Mouse (Mus musculus): ENCODE measurements around the gene Pfas. TPM values are rescaled to one million over a fixed set of nuclear protein-coding genes. Genes with fewer than 3 reads are reported as not detected.
"Not testable (repeated sequence)": the region's sequence is repeated elsewhere in the genome, so short reads cannot be mapped to it uniquely, and the experiment has no call there.

Gene Pfas
- total and polyA plus RNA-seq, 3 experiments = 63.5 to 149 (median 130) TPM

- peak; percentile 80 for TF ChIP-seq SIN3A (IDR thresholded peaks at IDR 0.05; ENCODE audit: low read length)
- TF ChIP-seq POLR2A (IDR thresholded peaks at IDR 0.05; ENCODE audit: control insufficient read depth in 1 of 2, insufficient read depth in 1 of 2, low read depth in 1 of 2, low read length in 2 of 2, poor library complexity in 1 of 2) = peak; percentile 62 to 91; a peak in 3 of 4 replicates
- TF ChIP-seq MYB (IDR thresholded peaks at IDR 0.05; ENCODE audit: low read depth, low read length) = no peak
- no peak for TF ChIP-seq GABPA (IDR thresholded peaks at IDR 0.05; ENCODE audit: low read depth, low read length)
- peak; percentile 95 for TF ChIP-seq ELF1 (IDR thresholded peaks at IDR 0.05; ENCODE audit: low read depth, low read length)
Measured at GRCm38 (mm10) chr11:68939451-68940304, 68.6 kb downstream of the Pfas start (continued).

GRCm38 (mm10) chr11:68936951-68937350 is 71.3 kb downstream of the Pfas start:
- not testable (repeated sequence) for DNase-seq (ENCODE audit: low read depth, low spot score); H3K36me3 ChIP-seq (ENCODE audit: control insufficient read depth in 1 of 2, insufficient read depth in 2 of 2, low read length in 2 of 2); H3K9ac ChIP-seq (ENCODE audit: control insufficient read depth, low read depth, low read length, poor library complexity, severe bottlenecking); H3K27ac ChIP-seq (ENCODE audit: control insufficient read depth, low read depth, low read length); H3K79me2 ChIP-seq (ENCODE audit: control insufficient read depth, insufficient read depth, low read length, poor library complexity); H3K9me3 ChIP-seq (replicated peaks; ENCODE audit: insufficient read depth, low read length); H3K4me3 ChIP-seq (ENCODE audit: control insufficient read depth in 1 of 2, insufficient read depth in 1 of 2, low read depth in 2 of 2, low read length in 2 of 2); H3K27me3 ChIP-seq (ENCODE audit: control insufficient read depth in 1 of 2, insufficient read depth in 2 of 2, low read length in 2 of 2)
- TF ChIP-seq TBP (IDR thresholded peaks at IDR 0.05; ENCODE audit: low read depth, low read length) = peak; percentile 70
- H3K4me1 ChIP-seq (ENCODE audit: control insufficient read depth in 1 of 2, insufficient read depth in 2 of 2, low read length in 2 of 2) = peaks cover 0 to 11% of the 10 kb centered on the region in 2 experiments; a peak in 1 of 4 replicates

Other genes starting within 250 kb of the Pfas start
- gene Ndel1, start 136.6 kb downstream of the Pfas start, total RNA-seq (2012; rRNA removed) = 59.6 and 70.7 TPM in 2 replicates
- 10 to 100 TPM; 55.0 to 61.2 TPM for gene Ndel1, start 136.6 kb downstream of the Pfas start, polyA plus RNA-seq (2012; ENCODE audit: insufficient read depth in 1 of 2, insufficient read length in 2 of 2, low read depth in 1 of 2, low replicate concordance in 2 of 2, missing spikeins in 1 of 2)
- 0.23 TPM in 2 replicates for gene Rnf222, start 119.9 kb downstream of the Pfas start, total RNA-seq (2012; rRNA removed)
- under 1 TPM in 1 of 2 experiments, not detected in 1; 0.28 TPM for gene Rnf222, start 119.9 kb downstream of the Pfas start, polyA plus RNA-seq (2012; ENCODE audit: insufficient read depth in 1 of 2, insufficient read length in 2 of 2, low read depth in 1 of 2, low replicate concordance in 2 of 2, missing spikeins in 1 of 2)
- 5,179 and 5,512 TPM in 2 replicates for gene Rpl26, start 106.9 kb downstream of the Pfas start, total RNA-seq (2012; rRNA removed)
- gene Rpl26, start 106.9 kb downstream of the Pfas start, polyA plus RNA-seq (2012; ENCODE audit: insufficient read depth in 1 of 2, insufficient read length in 2 of 2, low read depth in 1 of 2, low replicate concordance in 2 of 2, missing spikeins in 1 of 2) = 1,000 to 10,000 TPM in 1 of 2 experiments, not detected in 1; 3,167 TPM
- not detected in 2 replicates for gene Odf4, start 81.4 kb downstream of the Pfas start, total RNA-seq (2012; rRNA removed)
- not detected for gene Odf4, start 81.4 kb downstream of the Pfas start, polyA plus RNA-seq (2012; ENCODE audit: insufficient read depth in 1 of 2, insufficient read length in 2 of 2, low read depth in 1 of 2, low replicate concordance in 2 of 2, missing spikeins in 1 of 2)
- 0.23 TPM in 1 of 2 replicates, not detected in the other for gene Arhgef15, start 51.0 kb downstream of the Pfas start, total RNA-seq (2012; rRNA removed)
- gene Arhgef15, start 51.0 kb downstream of the Pfas start, polyA plus RNA-seq (2012; ENCODE audit: insufficient read depth in 1 of 2, insufficient read length in 2 of 2, low read depth in 1 of 2, low replicate concordance in 2 of 2, missing spikeins in 1 of 2) = under 1 TPM in 1 of 2 experiments, not detected in 1; 0.74 TPM
- 3.3 and 4.9 TPM in 2 replicates for gene Slc25a35, start 40.3 kb downstream of the Pfas start, total RNA-seq (2012; rRNA removed)
- 1 to 10 TPM in 1 of 2 experiments, not detected in 1; 3.3 TPM for gene Slc25a35, start 40.3 kb downstream of the Pfas start, polyA plus RNA-seq (2012; ENCODE audit: insufficient read depth in 1 of 2, insufficient read length in 2 of 2, low read depth in 1 of 2, low replicate concordance in 2 of 2, missing spikeins in 1 of 2)
- gene Rangrf, start 33.3 kb downstream of the Pfas start, total RNA-seq (2012; rRNA removed) = 182 and 207 TPM in 2 replicates
- 100 to 1,000 TPM in 1 of 2 experiments, not detected in 1; 159 TPM for gene Rangrf, start 33.3 kb downstream of the Pfas start, polyA plus RNA-seq (2012; ENCODE audit: insufficient read depth in 1 of 2, insufficient read length in 2 of 2, low read depth in 1 of 2, low replicate concordance in 2 of 2, missing spikeins in 1 of 2)
- gene Ctc1, start 7.5 kb upstream of the Pfas start, total RNA-seq (2012; rRNA removed) = 16.0 and 19.5 TPM in 2 replicates
- 10 to 100 TPM in 1 of 2 experiments, not detected in 1; 59.1 TPM for gene Ctc1, start 7.5 kb upstream of the Pfas start, polyA plus RNA-seq (2012; ENCODE audit: insufficient read depth in 1 of 2, insufficient read length in 2 of 2, low read depth in 1 of 2, low replicate concordance in 2 of 2, missing spikeins in 1 of 2)
- gene Aurkb, start 37.2 kb upstream of the Pfas start, total RNA-seq (2012; rRNA removed) = 120 and 124 TPM in 2 replicates
- 100 to 1,000 TPM; 159 to 170 TPM for gene Aurkb, start 37.2 kb upstream of the Pfas start, polyA plus RNA-seq (2012; ENCODE audit: insufficient read depth in 1 of 2, insufficient read length in 2 of 2, low read depth in 1 of 2, low replicate concordance in 2 of 2, missing spikeins in 1 of 2)
- 9.2 and 10.2 TPM in 2 replicates for gene Borcs6, start 51.3 kb upstream of the Pfas start, total RNA-seq (2012; rRNA removed)
- 1 to 10 TPM in 1 of 2 experiments, not detected in 1; 9.3 TPM for gene Borcs6, start 51.3 kb upstream of the Pfas start, polyA plus RNA-seq (2012; ENCODE audit: insufficient read depth in 1 of 2, insufficient read length in 2 of 2, low read depth in 1 of 2, low replicate concordance in 2 of 2, missing spikeins in 1 of 2)
- 44.8 and 47.0 TPM in 2 replicates for gene Tmem107, start 62.3 kb upstream of the Pfas start, total RNA-seq (2012; rRNA removed)
- 10 to 100 TPM in 1 of 2 experiments, not detected in 1; 79.5 TPM for gene Tmem107, start 62.3 kb upstream of the Pfas start, polyA plus RNA-seq (2012; ENCODE audit: insufficient read depth in 1 of 2, insufficient read length in 2 of 2, low read depth in 1 of 2, low replicate concordance in 2 of 2, missing spikeins in 1 of 2)
- gene Vamp2, start 80.0 kb upstream of the Pfas start, total RNA-seq (2012; rRNA removed) = 3.3 and 4.2 TPM in 2 replicates
- gene Vamp2, start 80.0 kb upstream of the Pfas start, polyA plus RNA-seq (2012; ENCODE audit: insufficient read depth in 1 of 2, insufficient read length in 2 of 2, low read depth in 1 of 2, low replicate concordance in 2 of 2, missing spikeins in 1 of 2) = 10 to 100 TPM in 1 of 2 experiments, not detected in 1; 28.9 TPM
- gene Per1, start 86.8 kb upstream of the Pfas start, total RNA-seq (2012; rRNA removed) = 4.5 and 5.6 TPM in 2 replicates
- 10 to 100 TPM in 1 of 2 experiments, not detected in 1; 34.9 TPM for gene Per1, start 86.8 kb upstream of the Pfas start, polyA plus RNA-seq (2012; ENCODE audit: insufficient read depth in 1 of 2, insufficient read length in 2 of 2, low read depth in 1 of 2, low replicate concordance in 2 of 2, missing spikeins in 1 of 2)
- 0.08 TPM in 1 of 2 replicates, not detected in the other for gene Hes7, start 111.9 kb upstream of the Pfas start, total RNA-seq (2012; rRNA removed)
- gene Hes7, start 111.9 kb upstream of the Pfas start, polyA plus RNA-seq (2012; ENCODE audit: insufficient read depth in 1 of 2, insufficient read length in 2 of 2, low read depth in 1 of 2, low replicate concordance in 2 of 2, missing spikeins in 1 of 2) = 1 to 10 TPM in 1 of 2 experiments, not detected in 1; 1.4 TPM
- 0.08 TPM in 1 of 2 replicates, not detected in the other for gene 9130213A22Rik, start 114.1 kb upstream of the Pfas start, total RNA-seq (2012; rRNA removed)
- under 1 TPM in 1 of 2 experiments, not detected in 1; 0.26 TPM for gene 9130213A22Rik, start 114.1 kb upstream of the Pfas start, polyA plus RNA-seq (2012; ENCODE audit: insufficient read depth in 1 of 2, insufficient read length in 2 of 2, low read depth in 1 of 2, low replicate concordance in 2 of 2, missing spikeins in 1 of 2)
- gene Aloxe3, start 117.4 kb upstream of the Pfas start, total RNA-seq (2012; rRNA removed) = not detected in 2 replicates
- under 1 TPM in 1 of 2 experiments, not detected in 1; 0.13 TPM for gene Aloxe3, start 117.4 kb upstream of the Pfas start, polyA plus RNA-seq (2012; ENCODE audit: insufficient read depth in 1 of 2, insufficient read length in 2 of 2, low read depth in 1 of 2, low replicate concordance in 2 of 2, missing spikeins in 1 of 2)
- gene Alox12b, start 148.5 kb upstream of the Pfas start, total RNA-seq (2012; rRNA removed) = not detected in 2 replicates
- gene Alox12b, start 148.5 kb upstream of the Pfas start, polyA plus RNA-seq (2012; ENCODE audit: insufficient read depth in 1 of 2, insufficient read length in 2 of 2, low read depth in 1 of 2, low replicate concordance in 2 of 2, missing spikeins in 1 of 2) = not detected
- 0.31 and 0.56 TPM in 2 replicates for gene Alox8, start 189.4 kb upstream of the Pfas start, total RNA-seq (2012; rRNA removed)
- gene Alox8, start 189.4 kb upstream of the Pfas start, polyA plus RNA-seq (2012; ENCODE audit: insufficient read depth in 1 of 2, insufficient read length in 2 of 2, low read depth in 1 of 2, low replicate concordance in 2 of 2, missing spikeins in 1 of 2) = under 1 TPM in 1 of 2 experiments, not detected in 1; 0.07 TPM
- not detected in 2 replicates for gene Gucy2e, start 228.6 kb upstream of the Pfas start, total RNA-seq (2012; rRNA removed)
- not detected for gene Gucy2e, start 228.6 kb upstream of the Pfas start, polyA plus RNA-seq (2012; ENCODE audit: insufficient read depth in 1 of 2, insufficient read length in 2 of 2, low read depth in 1 of 2, low replicate concordance in 2 of 2, missing spikeins in 1 of 2)

Measured in MEL (cell line).